Mouse (Mus musculus): Measurements from ENCODE around the gene Plcb1.

Plcb1 gene

GRCm38 (mm10) chr2:135503998-135504354, 718.1 kb downstream of the Plcb1 start:
- no peak for DNase-seq (ENCODE audit: low read depth, low spot score)

- DNase-seq (ENCODE audit: low read depth, low spot score), result no peak
Observed at GRCm38 (mm10) chr2:135507111-135507510, 721.2 kb downstream of the Plcb1 start.

DNA sequence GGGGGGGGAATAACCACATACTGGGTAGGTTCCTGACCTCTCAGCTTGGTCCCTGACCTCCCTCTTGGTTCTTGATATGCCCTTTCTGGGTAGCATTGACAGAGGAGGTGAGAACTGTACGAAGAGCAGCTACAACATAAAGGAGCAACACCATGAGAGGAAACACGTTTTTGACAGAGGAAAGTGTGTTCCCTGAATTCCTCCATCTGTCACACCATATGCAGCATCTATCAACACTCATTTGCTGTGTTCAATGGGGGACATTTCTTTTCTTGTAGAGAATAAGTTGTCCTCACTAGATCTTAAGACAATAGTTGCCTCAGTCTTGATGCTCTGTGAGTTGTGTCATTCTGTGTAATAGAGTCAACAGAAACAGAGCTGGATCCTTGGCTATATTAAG, 733.1 kb downstream of the Plcb1 start:
- DNase-seq (ENCODE audit: low read depth, low spot score), result no peak
